ENCODE assay signal across 18 mouse cellular contexts in genomic region chr13:12044751-12045150, GRCm38 (mm10).
"Had no signal": no experiment of that assay in that cellular context is flagged by ENCODE, and none has a peak within 500 bp of the region (broad histone marks: within the 10 kb centered on the region; RNA-seq: fewer than 3 reads in every experiment).

No protein-coding gene starts in this region.

- ATAC-seq: liver, postnatal 0 days; lung, postnatal 0 days; midbrain, embryonic 13.5 days; midbrain, embryonic 15.5 days had no signal

- H3K9me3 ChIP-seq: lung, embryonic 15.5 days; midbrain, embryonic 13.5 days; midbrain, embryonic 15.5 days; neural tube, embryonic 12.5 days had no signal

- H3K9ac ChIP-seq: liver, postnatal 0 days; lung, embryonic 15.5 days; midbrain, embryonic 13.5 days; midbrain, embryonic 15.5 days; neural tube, embryonic 12.5 days had no signal

- H3K27ac ChIP-seq: lung, embryonic 15.5 days; macrophage; midbrain, embryonic 13.5 days; midbrain, embryonic 15.5 days; neural tube, embryonic 12.5 days had no signal

- H3K36me3 ChIP-seq: lung, embryonic 15.5 days; midbrain, embryonic 13.5 days; midbrain, embryonic 15.5 days; neural tube, embryonic 12.5 days had no signal

- H3K4me2 ChIP-seq: lung, embryonic 15.5 days; midbrain, embryonic 11.5 days; midbrain, embryonic 13.5 days; midbrain, embryonic 15.5 days; neural tube, embryonic 12.5 days had no signal

- DNase-seq: liver, postnatal 0 days; lung, adult 2 months; lung, postnatal 14 days; lung, postnatal 36 days; retina, postnatal 1 day; right cerebral cortex, adult 18-20 months; spleen, adult 18-20 months; thymus, adult 18-20 months; thymus, postnatal 14 days; thymus, postnatal 36 days had no signal

- H3K4me1 ChIP-seq: lung, embryonic 15.5 days; megakaryocyte, embryonic 14.5 days; midbrain, embryonic 13.5 days; midbrain, embryonic 15.5 days; neural tube, embryonic 12.5 days had no signal

- H3K4me3 ChIP-seq: lung, embryonic 15.5 days; megakaryocyte, embryonic 14.5 days; midbrain, embryonic 13.5 days; midbrain, embryonic 15.5 days; neural tube, embryonic 12.5 days had no signal

- H3K27me3 ChIP-seq: lung, embryonic 15.5 days; megakaryocyte, embryonic 14.5 days; midbrain, embryonic 13.5 days; midbrain, embryonic 15.5 days; neural tube, embryonic 12.5 days had no signal
